Mouse (Mus musculus) spleen, adult 2 months (tissue): ENCODE results near the gene Cort. TPM values are rescaled to one million over a fixed set of nuclear protein-coding genes. Genes with fewer than 3 reads are reported as not detected.
A peak's percentile ranks its signal among the peaks of the same experiment; 100 is the strongest.
"Not testable (repeated sequence)": the region's sequence is repeated elsewhere in the genome, so short reads cannot be mapped to it uniquely, and the experiment has no call there.

ENCODE experiments used
- DNase-seq, 2 experiments: peaks; one replicate each; pipeline versions ENCODE4 v3.0.0 to v3.0.0-alpha.2; 2012 to 2021; ENCODE audit warnings: low spot score in 2 of 2, low read depth in 1 of 2
- H3K27ac ChIP-seq: fragments of 200-500 bp; 2 replicates; pipeline ENCODE4 v1.5.1; 2012; ENCODE audit warnings: low read length, inconsistent platforms; ENCODE audit not compliant: insufficient read depth
- H3K27me3 ChIP-seq: fragments of 200-500 bp; 2 replicates; pipeline ENCODE4 v1.6.1; 2012; ENCODE audit warnings: mild to moderate bottlenecking, moderate library complexity, low read length, inconsistent platforms; ENCODE audit not compliant: control insufficient read depth, insufficient read depth
- H3K36me3 ChIP-seq: fragments of 200-500 bp; 2 replicates; pipeline ENCODE4 v1.6.1; 2012; ENCODE audit warnings: mild to moderate bottlenecking, low read length, inconsistent platforms; ENCODE audit not compliant: control insufficient read depth, insufficient read depth
- H3K4me1 ChIP-seq: fragments of 200-500 bp; 2 replicates; pipeline ENCODE4 v1.6.1; 2011; ENCODE audit warnings: inconsistent platforms; ENCODE audit not compliant: control insufficient read depth, insufficient read depth, insufficient read length
- H3K4me3 ChIP-seq: fragments of 200-500 bp; 2 replicates; pipeline ENCODE4 v1.5.1; 2011; ENCODE audit warnings: mild to moderate bottlenecking, inconsistent platforms; ENCODE audit not compliant: insufficient read depth, insufficient read length; ENCODE audit errors: extremely low read depth
- CTCF ChIP-seq: fragments of 200-500 bp; IDR thresholded peaks from 2 replicates; pipeline ENCODE4 v1.5.1; 2011; ENCODE audit warnings: mild to moderate bottlenecking, inconsistent platforms; ENCODE audit not compliant: insufficient read depth, insufficient read length, insufficient replicate concordance; ENCODE audit errors: extremely low read depth
- POLR2A ChIP-seq: fragments of 200-500 bp; IDR thresholded peaks from 2 replicates; pipeline ENCODE4 v1.6.1; 2011; ENCODE audit warnings: low read depth, low read length, inconsistent platforms
- WGBS: fragments of 180-500 bp; shearing (Covaris S2); methylation state at CpG from one replicate; pipeline ENCODE4 v1.1.7; 2018; 5-methylcytosine and 5-hydroxymethylcytosine counted together
- polyA plus RNA-seq: library from polyadenylated mRNA; depleted of rRNA; stranded (reverse); fragments of >200 nt; gene quantifications from 2 replicates; pipeline ENCODE4 v1.2.3, GENCODE M21; 2012

Cort gene
- polyA plus RNA-seq, 1 experiment, result 0.53 TPM

- WGBS, result 95% methylated on average over 6 of the region's 6 CpGs
- Histone ChIP-seq H3K4me3 (no peak overlapping the region), H3K27ac (no peak overlapping the region), H3K36me3 (no peaks in the 10 kb centered on the region), H3K27me3 (no peaks in the 10 kb centered on the region), H3K4me1 (no peaks in the 10 kb centered on the region)
- DNase-seq, result no peak
- no peak for TF ChIP-seq CTCF
- no peak for TF ChIP-seq POLR2A
These were observed 451 bp downstream of the Cort start for GRCm38 (mm10) chr4:149126115-149126509.

DNA sequence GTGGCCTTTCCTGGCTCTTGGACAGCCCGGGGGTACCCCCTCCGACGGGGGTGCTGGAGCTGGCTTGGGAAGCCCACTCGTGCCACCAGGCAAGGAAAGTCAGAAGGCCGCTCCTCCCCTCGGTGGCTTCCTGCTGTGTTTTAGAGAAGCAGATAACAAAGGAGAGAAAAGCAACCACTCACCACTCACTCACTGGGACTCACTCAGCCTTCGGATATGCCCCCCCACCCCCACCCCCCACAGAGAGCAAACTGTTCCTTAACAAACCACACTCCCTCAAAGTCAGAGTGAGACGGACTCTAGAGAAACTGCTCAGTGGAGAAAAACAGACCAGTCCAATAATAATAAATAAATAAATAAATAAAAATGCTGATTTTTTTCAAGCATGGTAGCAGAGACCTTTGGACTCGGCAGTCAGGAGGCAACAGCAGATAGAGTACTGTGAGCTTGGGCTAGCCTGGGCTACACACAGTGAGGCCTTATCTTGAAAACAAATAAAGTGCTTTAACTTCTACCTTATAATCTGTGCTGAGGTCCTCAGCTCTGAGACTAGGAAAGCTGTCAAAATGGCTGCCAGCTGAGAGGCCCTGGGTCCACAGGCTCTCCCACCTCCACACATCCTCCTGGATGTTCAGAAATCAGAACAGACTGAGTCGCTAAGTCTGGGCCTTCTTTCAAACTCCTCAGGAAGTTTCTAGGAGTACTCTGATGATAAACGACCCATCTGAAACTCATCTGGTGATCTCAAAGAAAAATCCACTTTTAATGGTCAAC is 1.0 kb downstream of the Cort start:
- 81% methylated on average over 11 of the region's 11 CpGs for WGBS
- Histone ChIP-seq H3K27ac (no peak overlapping the region), H3K4me3 (no peak overlapping the region), H3K4me1 (no peaks in the 10 kb centered on the region), H3K27me3 (no peaks in the 10 kb centered on the region), H3K36me3 (no peaks in the 10 kb centered on the region)
- DNase-seq, result no peak
- TF ChIP-seq POLR2A, result no peak
- TF ChIP-seq CTCF, result no peak

GRCm38 (mm10) chr4:149123432-149123831 is 3.1 kb downstream of the Cort start:
- Histone ChIP-seq H3K4me1 (no peaks in the 10 kb centered on the region), H3K36me3 (no peaks in the 10 kb centered on the region), H3K4me3 (no peak overlapping the region), H3K27me3 (no peaks in the 10 kb centered on the region), H3K27ac (no peak overlapping the region)
- no peak for DNase-seq
- WGBS, result 75% methylated on average over 5 of the region's 5 CpGs
- no peak for TF ChIP-seq CTCF
- no peak for TF ChIP-seq POLR2A

- not testable (repeated sequence) for H3K27ac ChIP-seq, H3K27me3 ChIP-seq, DNase-seq, H3K4me1 ChIP-seq, H3K36me3 ChIP-seq, H3K4me3 ChIP-seq
- WGBS, result 42% methylated on average over 12 of the region's 12 CpGs
These were observed 6.5 kb downstream of the Cort start for GRCm38 (mm10) chr4:149119978-149120562.

DNA sequence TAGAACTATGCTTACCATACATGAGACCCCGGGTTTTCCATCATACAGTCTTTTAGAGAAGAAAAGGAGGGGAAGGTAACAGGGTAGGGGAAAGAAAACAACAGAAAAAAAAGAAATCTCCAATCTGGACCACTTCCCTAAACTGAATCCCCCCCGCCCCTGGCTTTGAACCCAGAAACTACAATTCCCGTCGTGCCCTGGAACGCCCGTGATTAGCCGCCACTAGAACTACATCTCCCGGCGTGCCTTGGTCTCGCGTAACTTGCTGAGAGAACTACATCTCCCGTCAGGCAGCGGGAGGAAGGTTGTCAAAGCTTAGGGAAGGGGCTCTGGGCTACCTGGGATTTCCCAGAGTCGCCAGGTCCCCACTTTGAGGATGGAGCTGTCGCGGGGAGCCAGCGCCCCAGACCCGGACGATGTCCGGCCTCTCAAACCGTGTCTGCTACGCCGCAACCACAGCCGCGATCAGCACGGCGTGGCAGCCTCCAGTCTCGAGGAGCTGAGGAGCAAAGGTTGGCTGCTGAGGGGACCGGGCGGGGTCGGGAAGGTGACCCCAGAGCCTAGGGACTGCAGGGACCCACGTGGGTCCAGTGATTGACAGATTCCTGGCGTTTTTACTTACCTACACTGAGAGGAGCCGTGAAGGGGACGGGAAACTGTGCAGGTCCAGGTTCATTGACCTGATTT is 22.5 kb downstream of the Cort start, which contains the start of gene Dffa:
Gene Dffa (plus strand): TSS at position 272 of the 687 bp plus-strand sequence.
- WGBS, result under 1% methylated on average over 35 of the region's 35 CpGs
- Histone ChIP-seq H3K36me3 (no peaks in the 10 kb centered on the region), H3K27me3 (no peaks in the 10 kb centered on the region), H3K4me1 (peaks cover 5% of the 10 kb centered on the region; the same call in 1 of the 2 replicates), H3K27ac (no peak within 1 kb of the TSS), H3K4me3 (peak within 1 kb of the TSS; percentile 77)
- TF ChIP-seq CTCF (no peak), POLR2A (no peak)
- peak; percentile 69 to 93 for DNase-seq

DNA sequence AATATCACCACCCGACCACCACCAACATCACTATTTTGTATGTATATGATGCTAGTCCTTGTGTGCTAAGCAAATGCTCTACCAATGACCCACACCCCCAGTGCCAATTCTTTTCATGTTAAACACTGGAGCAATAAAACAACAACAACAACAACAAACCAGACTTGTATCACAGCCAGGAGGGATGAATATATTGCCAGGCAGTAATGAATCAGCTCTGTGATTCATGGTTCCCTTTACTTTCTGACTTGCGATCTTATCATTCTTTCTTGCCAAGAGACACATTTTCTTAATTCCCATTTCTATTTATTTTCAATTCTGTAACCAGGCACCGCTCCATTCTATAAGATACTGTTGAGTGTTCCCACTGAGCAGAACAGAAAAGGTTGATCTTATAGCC is 25.1 kb downstream of the Cort start:
- DNase-seq, result no peak
- H3K4me3 ChIP-seq, result no peak overlapping the region
- H3K4me1 ChIP-seq, result peaks cover 10% of the 10 kb centered on the region
- no peaks in the 10 kb centered on the region for H3K27me3 ChIP-seq
- no peaks in the 10 kb centered on the region for H3K36me3 ChIP-seq
- TF ChIP-seq CTCF (no peak), POLR2A (no peak)
- 83% methylated on average over 3 of the region's 3 CpGs for WGBS
- no peak overlapping the region for H3K27ac ChIP-seq

- not testable (repeated sequence) for H3K27ac ChIP-seq, H3K4me1 ChIP-seq, DNase-seq, H3K27me3 ChIP-seq, H3K4me3 ChIP-seq, H3K36me3 ChIP-seq
- WGBS, result 85% methylated on average over 12 of the region's 12 CpGs
These were observed 26.1 kb downstream of the Cort start for GRCm38 (mm10) chr4:149100449-149100848.
